Mouse (Mus musculus) CH12F3 (cell line): Measurements from ENCODE around the gene Foxp1.

Experiments
- in situ Hi-C: fragments of 300-500 bp; cut with MboI; formaldehyde crosslinking; loops from 2 replicates; pipeline ENCODE4 v1.14.3; 2020; ENCODE audit warnings: low sequenced_read_pairs

Foxp1 gene

DNA sequence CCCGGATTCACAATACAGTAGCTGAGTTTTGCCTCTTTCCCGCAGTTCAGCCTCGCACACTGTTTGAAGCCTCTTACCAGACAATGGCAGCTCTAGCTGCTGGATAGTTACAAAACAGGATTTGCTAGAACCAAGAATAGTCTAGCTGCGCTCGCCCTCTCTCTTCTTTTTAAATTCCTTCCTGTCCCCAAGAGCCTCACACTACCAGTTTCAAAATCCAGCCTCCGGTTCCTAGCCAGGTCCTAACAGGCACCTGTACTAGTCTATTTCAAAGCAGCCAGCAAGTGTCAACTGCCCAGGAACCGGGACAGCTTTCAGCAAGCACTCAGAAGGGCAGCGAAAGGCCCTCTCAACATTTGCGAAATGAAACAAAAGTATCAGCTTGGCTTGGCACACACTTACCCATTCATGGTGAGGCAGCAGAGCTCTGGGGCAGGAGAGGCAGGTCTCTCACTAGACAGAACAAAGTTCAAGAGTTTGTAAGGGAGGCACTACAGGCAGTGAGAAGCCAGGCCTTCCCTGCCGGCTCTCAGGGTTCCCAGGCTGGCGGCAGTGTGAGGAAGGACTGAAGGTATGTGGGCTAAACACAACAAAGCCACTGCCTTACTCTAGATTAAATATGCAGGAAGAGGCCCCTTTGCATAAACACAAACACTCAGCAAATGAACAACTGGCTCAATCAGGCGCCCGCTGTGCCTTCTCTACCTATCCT, 256.4 kb downstream of the Foxp1 start:
- in situ Hi-C loops = no loop called here

DNA sequence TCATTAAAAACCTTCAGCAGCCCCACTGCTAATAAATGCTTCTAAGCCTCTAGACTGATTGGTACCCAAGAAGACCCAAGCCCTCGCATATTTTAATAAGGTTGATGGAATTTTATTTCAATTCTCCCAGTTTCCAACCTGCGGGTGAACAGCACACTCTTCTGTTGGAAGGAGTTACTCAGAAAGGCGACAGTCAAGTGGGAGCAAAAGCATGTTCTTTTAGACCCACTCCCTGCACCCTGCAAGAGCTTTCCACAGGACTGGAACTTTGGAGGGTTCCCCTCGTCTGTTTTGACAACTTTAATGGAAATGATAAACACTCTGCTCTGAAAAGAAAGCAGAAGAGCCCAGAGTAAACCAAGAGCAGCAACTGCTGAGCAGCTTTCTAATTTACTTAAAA, 257.3 kb downstream of the Foxp1 start:
- in situ Hi-C loops = no loop called here

DNA sequence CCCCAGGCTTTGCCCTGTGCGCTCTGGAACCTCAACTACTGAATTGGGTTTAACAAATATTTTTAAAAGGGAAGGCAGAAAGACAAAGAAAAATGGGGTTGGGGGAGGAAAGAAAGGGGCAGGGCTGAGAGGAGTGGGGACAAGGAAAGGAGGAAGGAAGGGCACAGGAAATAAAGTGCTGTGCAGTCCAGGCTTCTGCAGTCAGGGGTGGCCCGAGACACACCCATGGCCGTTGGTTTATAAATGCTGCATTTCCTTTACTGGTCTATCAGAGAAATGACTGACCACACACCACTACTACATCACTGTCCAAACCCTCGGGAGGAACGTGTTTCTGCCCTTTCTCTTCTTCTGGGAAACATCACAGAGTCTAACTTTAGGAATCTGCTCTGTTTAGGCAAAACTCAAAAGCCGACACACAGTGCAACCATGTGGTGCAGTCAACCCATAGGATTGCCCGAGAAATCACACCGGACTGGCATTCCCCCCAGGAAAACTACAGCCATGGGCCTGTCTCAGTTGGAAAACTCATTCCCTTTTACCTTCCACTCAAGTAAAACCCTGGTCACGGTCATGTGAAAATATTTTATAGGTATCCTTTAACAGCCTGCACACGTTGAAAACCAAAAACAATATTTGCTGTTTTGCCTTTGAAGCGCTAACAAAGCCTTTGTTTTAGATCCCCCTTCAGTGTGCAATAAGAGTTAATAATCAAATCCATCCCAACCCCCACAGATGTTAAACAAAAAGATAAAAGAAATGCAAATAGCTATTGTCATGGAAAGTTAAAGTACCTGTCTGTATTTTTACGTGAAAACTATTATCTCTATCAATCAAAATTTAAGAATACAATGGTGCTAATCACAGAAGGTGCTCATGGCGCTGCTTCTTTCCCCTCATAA, 258.1 kb downstream of the Foxp1 start:
- in situ Hi-C loops = no loop called here

DNA sequence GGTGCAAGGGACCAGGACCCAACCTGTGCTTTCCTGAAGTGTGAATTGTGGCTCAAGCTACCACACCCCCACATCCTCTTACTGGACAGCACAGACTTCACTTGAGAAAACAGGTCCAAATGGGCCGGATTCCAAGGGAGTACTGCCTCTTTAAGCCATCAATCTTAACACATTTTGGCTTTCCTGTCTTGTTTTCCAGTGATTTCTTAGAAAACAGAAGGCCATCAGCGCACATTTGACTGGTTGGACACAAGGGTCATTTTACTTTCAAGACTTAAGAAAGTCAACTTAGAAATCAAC, 258.7 kb downstream of the Foxp1 start:
- in situ Hi-C loops = no loop called here

DNA sequence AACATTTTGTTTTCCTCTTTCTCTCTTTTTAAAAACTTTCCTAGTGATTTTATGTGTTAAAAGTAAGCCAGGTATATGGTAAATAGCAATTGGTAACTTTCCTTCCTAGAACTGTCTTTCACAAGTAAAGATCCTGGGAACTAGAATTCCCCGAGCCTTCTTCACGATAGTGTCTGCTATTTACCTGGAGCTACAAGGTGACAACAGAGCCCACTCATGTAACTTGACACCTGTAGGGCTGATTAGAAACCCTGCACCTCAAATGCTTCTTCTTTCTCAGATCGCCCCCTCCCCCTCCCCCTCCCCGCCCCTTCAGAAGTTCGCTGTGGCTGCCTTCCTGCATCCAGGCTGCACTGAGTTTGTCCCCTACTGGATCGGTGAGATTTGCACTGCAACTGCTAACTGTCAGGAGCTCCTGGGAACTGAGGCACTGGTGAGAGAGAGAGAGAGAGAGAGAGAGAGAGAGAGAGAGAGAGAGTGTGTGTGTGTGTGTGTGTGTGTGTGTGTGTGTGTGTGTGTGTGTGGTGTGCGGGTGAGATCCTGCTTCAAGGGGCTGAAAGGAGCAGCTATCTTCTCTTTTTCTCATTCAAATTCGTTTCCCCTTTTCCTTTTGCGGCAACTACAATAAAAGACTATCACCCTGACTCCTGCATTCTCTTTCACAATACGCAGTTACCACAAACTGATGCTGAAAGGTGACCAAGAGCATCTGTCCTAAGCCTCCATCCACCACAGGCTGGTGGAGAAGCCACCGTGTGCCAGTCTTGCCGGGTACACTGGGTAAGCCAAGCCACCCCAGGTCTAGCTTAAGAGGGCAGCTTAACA, 259.2 kb downstream of the Foxp1 start:
- in situ Hi-C loops = no loop called here

DNA sequence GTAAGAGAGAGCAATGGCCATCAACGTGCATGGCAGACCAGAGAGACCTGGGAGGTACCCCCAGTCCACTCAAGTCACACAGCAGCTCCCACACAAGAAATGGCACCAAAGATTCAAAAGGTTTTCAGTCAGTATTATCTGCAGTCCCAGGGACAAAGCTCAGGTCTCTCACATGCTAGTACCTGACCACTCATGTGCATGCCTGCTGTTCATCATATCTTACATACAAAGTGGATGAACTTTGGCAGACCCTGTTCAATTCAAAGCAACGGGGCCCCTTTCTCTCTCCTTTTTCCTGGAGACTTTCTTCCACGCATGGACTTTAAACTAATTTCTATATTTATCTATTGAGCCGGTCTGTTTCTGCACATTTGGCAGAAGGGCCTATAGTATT, 260.8 kb downstream of the Foxp1 start:
- in situ Hi-C loops = no loop called here

DNA sequence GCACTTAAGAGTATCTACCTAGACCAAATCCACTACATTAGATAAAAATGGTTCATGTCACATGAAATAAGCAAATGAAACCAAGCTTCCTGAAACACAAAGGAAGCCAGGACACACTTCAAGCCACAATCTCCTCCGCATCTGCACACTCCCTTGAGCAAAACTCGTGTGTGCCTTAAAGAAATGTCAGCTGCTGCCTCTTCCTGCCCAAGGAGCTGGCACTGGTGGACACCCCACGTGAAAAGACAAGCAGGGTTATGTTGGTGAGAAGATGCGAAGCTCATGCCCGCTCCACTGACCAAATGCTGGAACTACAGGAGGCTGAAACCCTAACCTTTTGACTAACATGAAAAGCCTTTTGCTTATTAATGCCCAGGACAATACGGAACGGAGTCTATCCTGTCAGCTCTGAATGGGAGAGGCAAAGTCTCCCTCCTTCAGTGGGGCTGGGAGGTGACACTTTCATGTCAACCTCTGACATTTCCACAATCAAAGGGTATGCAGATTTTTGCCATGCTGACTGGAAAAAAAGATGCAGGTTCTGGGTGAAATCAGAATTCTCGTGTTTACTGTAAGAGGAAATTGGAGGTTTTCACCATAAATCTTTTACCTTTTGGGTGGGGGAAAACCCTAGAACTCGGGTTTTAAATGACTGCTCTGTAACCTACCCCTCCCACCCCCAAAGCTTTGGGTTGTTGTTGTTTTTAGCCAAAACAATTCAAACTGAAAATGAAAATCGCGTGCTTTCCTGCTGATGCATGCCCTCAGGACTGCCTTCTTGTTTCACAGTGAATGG, 261.4 kb downstream of the Foxp1 start:
- in situ Hi-C loops = no loop called here

DNA sequence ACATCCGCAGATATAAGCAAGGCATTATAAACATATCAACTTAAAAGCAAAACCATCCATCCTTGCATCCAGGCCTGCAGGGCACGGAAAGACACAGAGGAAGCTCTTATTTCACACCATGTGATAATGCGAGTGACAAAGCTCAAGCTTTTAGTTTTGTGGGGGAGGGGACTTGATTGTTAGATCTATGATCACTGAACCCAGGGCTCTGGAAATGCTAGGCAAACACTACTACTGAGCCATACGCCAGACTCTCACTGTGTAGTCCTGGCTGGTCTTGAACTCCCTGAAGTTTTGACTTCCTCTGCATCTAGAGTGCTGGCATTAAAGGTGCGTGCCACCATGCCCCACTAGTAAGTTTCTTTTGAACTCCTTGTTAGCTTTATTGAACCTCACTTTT, 264.2 kb downstream of the Foxp1 start:
- in situ Hi-C loops = no loop called here

DNA sequence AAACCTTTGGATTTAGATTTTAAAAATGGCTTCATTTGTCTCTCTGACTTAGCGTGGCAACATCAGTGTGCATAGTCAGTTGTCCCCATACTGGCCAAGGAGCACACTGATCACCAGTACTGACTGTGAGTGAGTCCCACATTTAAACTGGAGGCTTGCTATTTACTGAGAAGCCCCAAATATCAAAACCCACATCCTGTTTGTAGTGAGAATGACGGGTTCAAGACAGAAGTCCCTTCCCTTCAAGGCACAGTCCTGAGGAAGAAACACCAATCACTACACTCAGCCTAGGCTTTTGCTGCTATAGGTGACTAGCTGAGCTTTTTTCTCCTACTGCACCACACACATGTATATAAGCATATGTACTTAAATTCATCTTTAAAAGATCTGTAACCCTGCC, 264.8 kb downstream of the Foxp1 start:
- in situ Hi-C loops = no loop called here

DNA sequence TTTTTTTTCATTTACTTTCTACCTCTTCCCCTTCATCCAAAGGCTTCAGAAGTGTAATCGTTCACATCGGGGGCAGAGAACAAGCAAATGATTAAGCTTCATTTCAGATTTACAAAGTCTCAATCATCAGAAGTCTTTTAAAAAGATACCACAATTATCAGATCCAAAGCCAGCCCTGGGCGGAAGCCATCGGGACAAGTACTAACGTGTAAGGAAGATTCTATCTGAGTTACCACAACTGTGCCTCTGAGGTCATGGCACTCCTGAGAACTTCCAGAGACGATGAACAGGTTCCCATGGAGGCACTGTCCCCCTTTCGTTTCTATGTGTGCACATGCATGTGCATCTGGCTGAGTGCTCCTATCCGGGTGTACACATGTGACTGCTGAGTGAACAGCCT, 269.2 kb downstream of the Foxp1 start:
- in situ Hi-C loops = no loop called here

DNA sequence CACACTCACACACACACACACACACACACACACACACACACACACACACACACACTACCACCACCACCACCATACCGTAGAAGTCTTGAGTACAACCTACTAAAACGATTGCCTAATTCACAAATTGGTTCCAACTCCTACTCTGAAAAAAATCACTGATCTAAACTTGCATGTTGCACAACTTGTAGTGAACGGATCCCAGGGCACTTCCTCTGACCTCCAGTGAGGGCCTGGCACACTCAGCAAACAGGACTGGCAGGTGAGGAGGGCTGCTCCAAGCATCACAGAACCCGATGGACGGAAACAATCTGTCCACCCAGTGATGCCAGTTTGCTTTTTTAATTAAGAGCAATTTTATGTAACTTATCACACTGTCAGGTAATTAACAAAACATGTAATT, 269.7 kb downstream of the Foxp1 start:
- in situ Hi-C loops = no loop called here

DNA sequence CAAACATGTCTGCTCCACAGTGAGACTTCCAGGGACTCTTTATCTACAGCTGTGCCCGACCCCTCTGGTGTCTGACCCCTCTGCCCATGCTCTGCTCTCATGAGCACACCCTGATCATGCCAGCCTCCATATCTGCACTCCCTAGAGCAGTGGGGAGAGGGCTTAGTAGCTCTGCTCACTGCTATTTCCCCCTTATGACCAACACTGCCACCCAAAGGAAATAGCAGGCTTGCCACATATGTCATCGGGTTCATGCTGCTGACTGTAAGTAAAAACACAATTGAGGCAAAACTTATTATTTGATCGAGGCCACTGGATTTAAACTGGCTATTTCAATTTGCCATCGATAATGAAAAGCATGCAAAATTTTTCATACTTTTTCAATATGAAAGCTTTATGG, 270.6 kb downstream of the Foxp1 start:
- in situ Hi-C loops = no loop called here

DNA sequence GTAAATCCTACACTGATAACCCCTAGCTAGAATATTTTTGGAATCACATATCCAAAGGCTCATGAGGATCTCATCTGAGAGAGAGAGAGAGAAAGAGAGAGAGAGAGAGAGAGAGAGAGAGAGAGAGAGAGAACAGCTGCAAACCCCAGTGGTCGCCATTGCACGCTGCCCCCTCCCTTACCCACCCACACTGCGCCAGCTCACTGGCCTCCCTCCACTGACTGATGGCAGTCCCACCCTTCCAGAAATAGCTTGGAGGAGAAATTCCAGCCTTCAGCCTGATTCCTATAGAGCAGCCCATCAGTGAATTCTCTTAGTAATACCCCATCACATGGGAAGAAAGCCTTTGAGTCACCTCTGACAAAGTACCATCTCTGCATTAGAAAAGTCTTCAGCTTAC, 271.3 kb downstream of the Foxp1 start:
- in situ Hi-C loops = no loop called here

DNA sequence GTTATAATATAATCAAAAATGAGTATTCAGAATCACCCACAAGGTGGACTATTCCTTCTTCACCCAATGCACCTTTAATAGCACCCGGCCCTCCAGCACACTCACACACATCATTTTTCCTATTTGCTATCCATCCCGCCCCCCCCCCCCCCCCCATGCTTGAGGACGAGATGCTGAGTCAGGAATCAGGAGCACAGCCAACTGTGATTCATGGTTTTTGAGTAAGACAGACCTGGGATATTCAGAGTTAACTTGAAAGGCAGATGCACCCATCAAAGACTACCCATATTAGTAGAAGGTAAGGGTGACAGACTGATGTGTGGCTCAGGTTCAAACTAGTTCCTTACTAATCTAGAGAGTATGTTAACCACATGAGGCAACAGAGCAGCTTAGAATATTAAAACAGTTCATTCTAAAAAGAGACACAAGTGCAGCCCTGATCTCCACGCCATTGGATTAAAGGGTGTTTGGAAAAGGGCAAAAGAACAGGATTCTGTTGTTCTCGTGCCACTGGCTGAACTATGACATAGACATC, 273.0 kb downstream of the Foxp1 start:
- in situ Hi-C loops = no loop called here

DNA sequence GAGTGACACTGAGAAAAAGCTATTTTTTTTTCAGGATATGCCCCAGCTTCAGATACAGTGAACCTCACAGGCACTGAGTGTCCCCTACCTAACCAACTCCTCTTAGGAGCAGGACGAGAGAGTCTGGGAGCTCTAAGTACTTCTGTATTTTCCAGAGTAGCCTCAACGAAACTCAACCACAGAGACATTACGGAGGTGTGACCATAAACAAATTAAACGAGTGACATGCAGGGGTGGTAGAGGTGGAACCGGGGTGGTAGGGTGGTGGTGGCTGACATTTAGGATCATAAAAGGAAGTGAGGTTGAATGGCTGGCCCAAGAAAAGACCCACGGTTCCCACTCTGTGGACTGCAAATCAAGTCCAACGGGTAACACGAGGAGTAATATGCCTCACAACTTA, 274.1 kb downstream of the Foxp1 start:
- in situ Hi-C loops = no loop called here

DNA sequence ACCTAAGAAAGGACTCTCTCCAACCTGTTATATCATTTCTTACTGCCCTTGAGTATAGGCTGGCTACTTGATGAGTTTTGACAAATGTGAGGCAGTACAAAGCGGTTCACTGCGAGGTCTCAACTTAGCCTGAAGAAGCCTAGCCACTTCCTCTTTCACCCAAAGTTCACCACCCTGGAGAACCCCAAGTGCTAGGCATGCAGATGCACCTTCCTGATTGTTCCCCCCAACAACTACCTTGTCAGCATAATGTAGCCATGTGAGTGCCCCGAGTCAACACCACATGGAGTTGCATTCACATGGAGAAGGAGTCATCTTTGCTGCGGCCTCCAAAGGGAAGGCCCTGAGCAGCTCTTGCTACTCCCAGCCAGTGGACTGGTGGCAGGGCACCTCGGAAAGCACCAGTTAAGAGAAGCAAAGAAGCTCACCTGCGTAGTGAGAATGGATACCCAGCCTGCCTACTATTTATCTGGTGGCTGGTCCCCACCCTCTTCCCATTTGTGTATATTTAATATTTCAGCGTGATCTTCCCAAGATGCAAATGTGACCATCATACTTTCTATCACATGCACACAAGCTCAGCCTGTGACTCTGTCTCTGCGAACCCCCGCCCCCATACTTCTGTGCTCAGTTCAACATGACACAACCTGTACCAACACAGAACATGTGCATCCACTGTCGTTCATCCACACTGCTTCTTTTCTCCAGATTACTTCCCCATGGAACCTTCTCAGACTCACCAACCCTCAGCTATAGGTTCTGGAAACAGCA, 280.7 kb downstream of the Foxp1 start:
- in situ Hi-C loops = no loop called here

DNA sequence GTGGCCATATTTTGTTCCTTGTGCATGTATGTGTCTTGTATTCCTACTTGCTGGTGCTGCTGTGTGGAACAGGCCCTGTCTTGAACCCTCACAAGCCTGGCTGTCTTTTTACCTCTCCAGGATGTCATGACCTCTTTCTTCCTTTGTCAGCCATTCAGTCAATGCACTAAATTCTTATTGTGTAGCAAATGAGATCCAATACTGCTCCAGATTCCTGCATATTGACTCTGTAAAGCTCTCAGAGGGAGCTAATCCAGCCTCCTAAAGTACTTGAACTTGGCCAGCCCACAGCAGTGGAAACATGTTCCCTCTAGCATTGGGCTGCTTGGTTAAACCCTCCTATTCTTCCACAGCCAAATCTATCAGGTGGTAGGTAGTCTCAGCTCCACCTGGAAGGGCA, 281.8 kb downstream of the Foxp1 start:
- in situ Hi-C loops = no loop called here

DNA sequence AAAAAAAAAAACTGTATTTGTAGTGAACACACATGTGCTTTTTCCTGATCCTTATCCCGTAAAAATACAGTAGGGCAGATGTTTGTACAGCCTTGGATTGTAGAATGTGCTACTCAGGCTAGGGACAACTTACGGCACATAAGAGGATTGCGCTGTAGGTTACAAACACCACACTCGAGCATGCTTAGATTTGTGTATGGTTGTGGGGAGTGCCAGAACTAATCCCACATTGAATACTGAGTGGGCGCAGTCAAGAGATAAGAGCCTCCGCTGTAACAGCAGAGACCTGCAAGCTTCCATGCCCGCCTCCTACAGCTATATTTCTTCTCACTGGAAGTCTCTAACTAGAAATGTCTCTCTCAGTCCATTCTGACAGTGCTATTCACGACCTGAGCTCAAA, 286.9 kb downstream of the Foxp1 start:
- in situ Hi-C loops = no loop called here

DNA sequence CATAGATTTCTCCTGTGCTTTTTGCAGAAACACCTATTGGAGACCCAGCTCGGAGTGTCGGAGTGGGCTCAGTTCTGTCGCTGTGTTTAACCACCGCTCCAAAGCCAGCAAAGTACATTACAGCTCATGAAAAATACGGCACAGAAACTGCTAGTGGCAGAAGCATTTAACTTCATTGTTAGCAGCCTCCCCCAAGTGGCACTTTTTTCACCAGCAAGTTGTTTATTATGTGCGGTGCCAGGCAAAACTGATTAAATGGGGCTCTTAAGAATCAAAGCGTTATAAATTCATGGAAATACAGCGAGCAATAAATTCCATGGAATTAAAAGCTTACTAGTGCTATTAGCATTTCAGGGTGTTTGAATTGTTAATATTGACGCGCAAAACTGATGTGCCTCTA, 289.1 kb downstream of the Foxp1 start:
- in situ Hi-C loops = no loop called here

DNA sequence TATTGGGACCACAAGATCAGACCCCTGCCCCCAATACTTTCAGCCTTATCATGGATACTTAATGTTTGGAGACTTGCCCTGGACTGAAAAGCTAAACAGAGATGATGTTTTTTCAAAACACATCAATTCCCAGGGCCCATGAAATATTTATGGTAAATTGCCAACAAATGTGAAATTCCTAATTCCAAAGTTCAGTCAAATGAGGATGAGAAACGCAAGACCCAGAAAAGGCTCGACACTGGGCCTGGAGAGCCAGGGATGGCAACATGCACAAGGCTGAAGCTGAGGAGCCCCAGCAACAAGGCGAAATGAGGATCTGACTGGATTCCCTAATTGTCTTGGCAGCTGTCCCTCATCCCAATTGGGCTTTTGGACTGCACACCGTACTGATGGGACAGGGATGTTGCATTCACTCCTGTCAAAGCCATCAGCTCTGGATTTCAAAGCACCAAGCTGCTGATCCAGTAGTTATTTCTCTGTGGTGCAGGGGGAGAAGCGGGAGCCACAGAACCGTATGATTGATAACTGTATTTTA, 294.1 kb downstream of the Foxp1 start:
- in situ Hi-C loops = no loop called here
